Mouse (Mus musculus): ENCODE measurements around the gene Ube2g1.

GRCm38 (mm10) chr11:72680726-72681125 is 73.6 kb downstream of the Ube2g1 start:
- TF ChIP-seq CTCF (IDR thresholded peaks at IDR 0.05; ENCODE audit: borderline replicate concordance, control insufficient read depth, extremely low read depth, insufficient read depth, low read length, poor library complexity) (no peak), POLR2A (IDR thresholded peaks at IDR 0.05; ENCODE audit: control insufficient read depth, extremely low read depth, insufficient read depth, low read length, poor library complexity) (no peak)
